Mouse (Mus musculus) skeletal muscle tissue, adult 2 months (tissue): ENCODE results near the gene Fam160a1.

Experiments used
- DNase-seq: peaks from one replicate; pipeline ENCODE4 v3.0.0-alpha.2; 2012; ENCODE audit warnings: low read depth, low spot score

Gene Fam160a1

DNA sequence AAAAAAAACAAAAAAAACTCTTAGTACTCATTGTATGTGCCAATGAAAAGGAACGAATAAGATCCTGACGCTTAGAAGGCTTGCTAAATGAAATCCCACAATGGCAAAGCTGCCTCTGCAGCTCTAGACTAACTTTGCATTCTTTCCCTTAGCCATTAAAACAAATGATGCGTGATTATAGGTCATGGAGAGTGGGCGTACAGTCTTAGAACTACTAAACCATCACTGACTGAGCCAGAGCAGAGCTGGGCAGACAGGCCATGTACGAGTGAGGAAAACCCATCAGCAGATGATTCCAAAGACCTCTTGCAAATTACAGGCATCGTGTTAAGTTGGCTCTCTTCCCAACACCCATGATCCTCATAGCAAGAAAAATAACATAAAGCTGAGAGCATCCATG is 10.7 kb upstream of the Fam160a1 start:
- no peak for DNase-seq

DNA sequence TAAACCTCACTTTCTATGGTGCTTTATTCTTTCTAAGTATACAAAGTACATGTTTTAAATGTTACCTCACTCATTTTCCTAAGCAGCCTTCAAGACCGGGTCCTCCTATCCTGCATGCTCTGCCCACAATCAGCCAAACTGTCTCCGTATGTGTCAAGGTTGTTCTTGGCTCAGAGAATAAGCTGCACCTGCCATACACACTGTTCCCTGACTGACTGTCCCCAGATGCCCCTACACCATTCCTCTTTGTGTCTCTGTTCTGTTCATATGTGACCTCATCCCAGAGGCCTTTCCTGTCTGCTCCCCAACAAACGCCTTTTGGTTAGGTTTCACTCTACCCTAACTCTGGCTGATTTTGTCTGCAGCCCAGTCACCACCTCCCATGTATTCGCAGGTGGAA is 10.2 kb upstream of the Fam160a1 start:
- DNase-seq, result no peak

DNA sequence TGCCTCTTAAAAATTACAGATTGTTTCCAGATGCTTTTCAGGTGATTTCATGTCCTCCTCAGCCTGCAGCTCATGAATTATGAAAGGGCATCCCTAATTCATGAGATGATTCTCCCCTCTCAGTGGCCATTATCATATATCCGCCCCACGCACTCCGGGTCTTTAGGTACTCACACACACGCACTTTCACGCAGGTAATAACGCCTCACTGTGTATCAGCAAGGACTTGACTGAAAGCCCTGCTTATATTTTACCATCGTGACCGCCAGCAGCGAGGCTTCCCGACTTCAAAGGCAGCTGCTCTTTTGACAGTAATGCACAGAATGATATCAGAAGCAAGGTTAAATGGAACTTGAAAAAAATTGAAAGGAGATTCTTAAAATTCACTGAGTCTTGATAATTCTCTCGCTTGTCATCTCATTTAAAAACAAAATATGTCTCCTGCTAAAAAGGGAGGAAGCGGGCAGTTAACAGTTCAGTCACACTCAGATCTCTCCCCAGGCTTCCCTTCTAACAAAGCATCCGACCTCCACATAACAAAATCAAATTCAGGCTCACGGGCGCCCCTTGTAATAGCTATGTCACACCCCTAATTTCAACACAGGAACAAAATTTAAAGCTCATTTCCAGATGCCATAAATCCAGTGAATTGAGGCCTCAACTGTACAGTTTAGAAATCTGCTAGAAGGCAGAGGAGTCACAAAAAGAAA is 3.9 kb upstream of the Fam160a1 start:
- DNase-seq, result no peak

DNA sequence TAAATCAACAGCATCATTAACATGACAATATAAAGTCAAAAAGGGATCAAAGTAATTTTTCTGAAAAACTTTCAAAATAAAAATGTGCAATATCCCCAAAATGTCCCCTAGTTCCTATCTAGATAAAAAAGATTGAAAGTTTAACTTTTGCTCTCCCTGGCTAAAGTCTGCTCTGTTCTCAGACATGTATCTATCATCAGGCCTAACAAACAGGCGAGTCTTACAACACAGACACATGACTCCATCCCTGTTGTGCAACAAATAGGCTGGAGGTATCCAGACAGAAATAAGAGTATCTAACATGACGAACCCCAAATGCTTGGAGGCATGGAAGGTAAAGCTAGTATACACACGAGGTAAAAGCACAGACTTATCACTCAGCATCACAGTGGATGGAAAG is 2.2 kb upstream of the Fam160a1 start:
- no peak for DNase-seq

DNA sequence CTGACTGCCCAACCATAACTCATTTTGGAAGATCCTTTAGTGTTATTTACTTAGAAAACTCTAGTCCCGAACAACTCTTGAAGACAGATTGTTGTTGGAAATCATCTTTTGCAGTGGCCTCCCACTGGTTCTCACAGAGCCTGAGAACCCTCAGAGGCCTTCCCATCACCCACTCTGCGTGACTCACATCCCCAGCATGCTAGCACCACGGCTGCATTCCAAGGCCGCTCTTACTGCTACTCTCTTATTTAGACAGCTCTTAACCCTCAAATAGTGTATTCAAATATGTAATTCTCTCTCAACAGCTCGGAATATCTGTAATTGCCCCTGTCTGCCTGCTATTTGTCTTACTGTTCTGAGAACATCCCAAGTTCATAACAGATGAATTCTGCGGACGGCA is 2.9 kb downstream of the Fam160a1 start:
- DNase-seq, result no peak

DNA sequence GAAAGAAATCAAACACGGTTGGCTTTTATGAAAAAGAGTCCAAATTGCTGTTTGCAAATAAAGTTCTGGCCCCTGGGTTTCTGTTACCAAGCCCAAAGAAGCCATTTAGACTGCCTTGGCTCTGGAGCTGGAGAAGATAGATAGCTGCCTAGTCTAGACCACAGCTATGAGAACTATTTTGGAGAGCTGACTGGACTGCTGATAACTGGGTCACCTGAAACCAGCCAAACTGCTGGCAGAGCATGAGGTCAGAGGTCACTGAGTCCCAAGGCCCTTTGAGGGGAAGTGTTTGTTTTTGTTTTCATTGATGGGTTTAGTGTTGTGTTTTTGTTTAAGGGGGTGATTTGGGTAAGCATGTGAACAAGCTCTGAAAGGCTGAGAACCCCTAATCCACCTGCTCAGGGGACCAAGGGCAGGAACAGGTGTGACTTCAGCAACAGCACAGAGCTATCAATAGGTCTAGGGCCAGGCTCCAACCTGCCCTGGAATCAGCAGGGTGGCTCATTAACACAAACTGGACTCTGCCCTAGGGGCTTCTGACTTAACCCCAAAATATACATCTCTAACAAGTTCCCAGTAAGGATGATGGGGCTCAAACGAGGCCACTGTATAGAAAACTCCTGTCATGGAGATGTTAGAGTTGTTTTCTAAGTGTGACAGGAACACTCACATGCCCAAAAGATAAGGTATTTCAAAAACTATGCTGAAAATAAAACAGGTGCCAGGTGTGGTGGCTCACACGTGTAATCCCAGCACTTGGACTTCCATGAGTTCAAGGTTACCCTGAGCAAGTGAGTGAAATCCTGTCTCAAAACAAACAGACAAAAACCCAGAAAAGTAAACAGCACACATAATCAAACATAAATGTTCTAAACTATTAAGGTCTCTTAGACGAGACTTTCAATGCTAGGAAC is 3.7 kb downstream of the Fam160a1 start:
- no peak for DNase-seq

DNA sequence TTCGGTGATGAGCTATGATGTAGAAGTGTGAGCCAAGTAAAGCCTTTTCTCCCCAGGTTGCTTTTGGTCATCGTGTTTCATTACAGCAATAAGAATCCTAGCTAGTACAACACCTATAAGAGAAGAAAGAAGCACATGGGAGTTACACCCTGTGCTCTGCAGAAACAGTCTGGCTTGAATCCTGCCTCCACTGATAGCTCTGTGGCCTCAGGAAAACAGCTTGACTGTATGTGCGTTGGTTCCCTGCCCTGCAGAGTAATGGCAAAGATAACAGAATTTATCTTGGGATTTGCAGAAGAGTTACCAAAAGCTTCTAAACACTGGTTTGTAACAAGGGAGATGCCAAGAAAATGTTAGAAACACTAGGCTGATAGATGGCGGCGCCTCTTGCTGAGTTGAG is 5.1 kb downstream of the Fam160a1 start:
- no peak for DNase-seq

DNA sequence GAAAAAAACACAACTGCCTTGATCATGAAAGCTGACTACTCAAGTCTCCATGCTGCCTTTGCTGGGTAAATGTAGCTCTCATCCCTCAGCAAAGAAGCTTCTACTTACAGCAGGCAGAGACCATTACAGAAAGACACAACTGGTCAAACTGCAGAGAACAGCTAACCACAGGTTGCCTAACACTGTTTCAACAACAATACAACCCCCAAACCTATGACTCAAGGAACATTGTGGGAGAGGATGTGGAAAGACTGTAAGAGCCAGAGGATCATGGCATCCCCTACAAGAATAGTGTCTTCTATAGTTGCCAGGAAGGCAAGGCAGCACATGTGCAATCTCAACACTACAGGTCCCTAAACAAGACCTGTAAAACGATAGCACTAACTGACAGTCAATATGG is 23.9 kb downstream of the Fam160a1 start:
- no peak for DNase-seq

DNA sequence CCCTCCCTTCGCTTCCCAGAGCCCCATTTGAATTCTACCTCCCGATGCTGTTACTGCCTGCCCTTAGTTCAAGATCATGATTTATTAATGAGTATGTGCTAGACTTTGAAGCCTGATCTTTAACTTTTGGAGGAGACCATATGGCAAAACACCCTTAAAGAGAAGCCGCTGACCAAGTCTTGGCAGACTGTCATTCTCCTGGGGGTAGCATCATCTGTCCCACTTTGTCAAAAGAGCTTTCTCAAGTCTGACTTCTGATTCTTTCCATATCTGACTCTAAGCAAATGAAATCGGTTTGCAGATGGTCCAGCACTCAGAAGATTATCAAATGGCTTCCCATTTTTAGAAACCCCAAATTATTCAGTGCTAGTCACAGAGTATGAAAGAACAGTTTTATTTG is 27.3 kb downstream of the Fam160a1 start:
- DNase-seq, result no peak

DNA sequence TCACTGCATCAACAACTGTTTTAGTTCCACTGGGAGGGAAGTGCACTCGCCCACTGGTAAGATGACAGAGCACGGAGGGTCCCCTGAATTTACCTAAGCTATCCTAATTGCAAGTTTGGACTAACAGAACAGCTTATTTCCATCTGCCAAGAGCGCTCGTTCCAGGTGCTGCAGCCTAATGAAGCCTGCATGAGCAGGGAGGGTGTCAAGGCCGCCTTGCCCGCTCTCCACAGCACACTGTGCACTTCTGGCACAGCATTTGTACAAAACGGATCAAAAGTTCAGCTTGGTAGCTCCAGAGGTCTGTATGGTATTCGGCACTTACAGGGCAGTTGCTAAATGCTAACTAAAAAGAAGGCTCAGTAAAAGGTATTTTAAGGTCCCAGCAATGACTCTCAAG is 30.6 kb downstream of the Fam160a1 start:
- DNase-seq, result no peak

DNA sequence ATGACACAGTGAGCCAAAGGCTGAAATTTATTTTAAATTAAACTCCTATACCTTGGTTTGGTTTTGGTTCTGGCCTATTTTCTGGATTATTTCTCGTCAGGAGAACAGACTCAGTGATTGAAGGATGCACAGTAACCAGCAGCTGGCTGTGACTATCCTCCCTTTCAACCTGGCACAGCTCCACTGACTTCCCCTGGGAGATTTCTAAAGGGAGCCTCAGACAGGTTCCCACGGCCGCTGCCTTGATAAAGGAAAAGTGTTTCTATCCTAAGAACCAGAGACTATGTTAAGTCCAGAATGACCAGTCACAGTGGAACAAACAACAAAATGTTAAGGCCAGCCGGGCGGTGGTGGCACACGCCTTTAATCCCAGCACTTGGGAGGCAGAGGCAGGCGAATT is 36.2 kb downstream of the Fam160a1 start:
- peak; percentile 13 for DNase-seq

DNA sequence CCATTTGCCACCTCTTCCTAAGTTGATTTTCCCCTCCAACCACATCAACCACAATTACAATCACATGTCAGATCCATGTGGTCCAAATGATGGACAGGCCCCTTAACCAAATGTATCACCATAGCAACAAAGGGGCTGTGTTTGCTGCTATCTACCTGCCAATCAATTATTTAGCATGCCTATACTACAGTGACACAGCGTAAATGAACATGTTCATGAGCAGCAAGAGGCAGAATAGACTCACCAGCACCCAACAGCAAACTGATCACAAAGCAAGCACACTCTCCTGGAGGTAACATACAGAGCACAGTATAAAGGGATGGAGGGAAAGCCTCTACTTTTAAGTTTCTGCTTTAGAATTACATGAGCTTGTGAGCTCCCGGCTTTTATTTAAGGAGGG is 36.8 kb downstream of the Fam160a1 start:
- DNase-seq, result no peak

DNA sequence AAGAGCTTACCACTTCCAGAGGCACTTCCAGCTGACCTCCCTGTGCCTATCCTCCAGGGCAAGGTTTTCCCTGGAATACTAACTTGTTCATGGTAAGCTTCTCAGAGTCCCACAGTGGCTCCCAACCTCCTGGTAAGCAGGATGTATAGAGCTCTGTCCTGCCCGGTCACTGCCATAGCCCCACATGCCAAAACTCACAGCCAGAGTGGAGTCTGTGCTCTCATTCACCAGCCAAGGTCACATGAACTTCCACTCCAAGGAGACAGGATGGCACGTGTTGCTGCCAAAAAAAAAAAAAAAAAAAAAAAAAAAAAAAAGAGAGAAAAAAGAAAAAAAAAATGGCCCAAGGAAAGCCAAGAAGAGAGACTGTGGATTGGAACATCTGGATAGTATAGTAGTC is 39.2 kb downstream of the Fam160a1 start:
- DNase-seq, result no peak

DNA sequence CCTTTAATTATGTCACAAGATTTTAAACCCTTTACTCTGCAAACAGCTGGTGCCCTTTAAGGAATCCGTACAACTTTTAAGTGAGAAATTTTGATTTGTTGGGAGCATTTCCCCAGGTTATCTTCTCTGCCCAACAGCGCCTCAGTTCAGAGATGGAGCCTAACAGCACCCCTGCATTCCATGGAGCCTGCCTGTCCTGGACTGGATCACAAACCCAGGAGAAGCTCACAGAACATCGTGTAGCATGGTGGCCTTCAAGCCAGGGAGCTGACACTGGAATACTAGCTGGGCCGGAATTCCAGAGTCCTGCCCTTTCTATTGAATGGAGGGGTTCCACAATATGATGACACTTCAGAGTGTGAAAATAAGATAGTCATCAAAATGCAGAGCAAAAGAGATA is 39.7 kb downstream of the Fam160a1 start:
- DNase-seq, result no peak

DNA sequence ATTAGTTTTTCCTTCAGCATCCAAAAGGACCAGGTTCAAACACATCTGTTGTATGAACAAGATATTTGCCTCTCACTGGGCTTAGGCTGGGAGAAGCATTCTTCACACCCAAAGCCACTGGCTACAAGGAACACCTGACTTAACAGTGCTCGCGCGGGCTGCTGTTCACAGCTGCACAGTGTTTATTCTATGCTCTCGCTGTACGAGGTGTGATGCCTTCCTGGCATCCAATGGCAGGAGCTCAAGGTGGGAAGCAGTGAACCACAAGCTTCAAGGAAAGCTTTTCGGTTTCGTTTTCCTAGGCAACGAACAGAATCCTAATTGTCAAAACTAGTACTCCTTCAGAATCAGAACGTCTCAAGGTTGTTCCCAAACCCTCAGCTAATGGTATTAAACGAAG is 40.4 kb downstream of the Fam160a1 start:
- no peak for DNase-seq

DNA sequence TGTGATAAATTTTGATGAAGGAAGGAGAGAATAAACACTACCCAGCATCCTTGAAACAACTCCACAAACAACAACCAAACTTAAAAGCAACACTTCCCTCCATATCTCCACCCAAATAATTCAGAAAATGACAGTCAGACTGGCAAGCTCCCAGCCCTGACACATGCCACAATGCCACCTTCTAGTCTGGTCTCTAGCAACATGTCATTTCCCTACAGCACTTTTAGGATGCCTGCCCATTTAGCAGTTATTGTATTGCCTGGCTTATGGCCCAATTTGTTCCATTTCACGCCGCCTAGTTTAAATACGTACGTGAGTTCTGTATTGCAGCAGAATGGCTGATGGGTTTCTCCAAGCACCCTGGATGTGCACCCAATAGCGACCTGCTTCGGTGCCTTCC is 41.0 kb downstream of the Fam160a1 start:
- DNase-seq, result no peak

DNA sequence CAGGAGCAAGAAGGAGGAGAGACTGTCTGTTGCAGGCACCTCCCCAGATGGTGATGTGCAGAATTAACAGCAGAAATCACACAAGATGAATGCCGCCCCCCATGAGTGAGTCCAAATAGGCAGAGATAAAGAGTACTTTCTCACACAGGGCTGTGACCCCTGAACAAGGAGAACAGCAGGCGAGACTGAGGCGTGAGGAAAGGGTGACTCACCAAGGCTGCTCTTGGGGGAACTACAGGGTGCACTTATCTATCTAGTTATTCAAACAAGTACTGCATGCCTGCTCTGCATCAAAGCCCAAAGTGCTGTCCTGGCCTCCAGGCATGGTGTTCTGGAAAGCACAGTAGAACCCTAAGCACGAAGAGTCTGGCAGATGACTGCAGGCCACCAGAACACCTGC is 43.2 kb downstream of the Fam160a1 start:
- DNase-seq, result no peak

DNA sequence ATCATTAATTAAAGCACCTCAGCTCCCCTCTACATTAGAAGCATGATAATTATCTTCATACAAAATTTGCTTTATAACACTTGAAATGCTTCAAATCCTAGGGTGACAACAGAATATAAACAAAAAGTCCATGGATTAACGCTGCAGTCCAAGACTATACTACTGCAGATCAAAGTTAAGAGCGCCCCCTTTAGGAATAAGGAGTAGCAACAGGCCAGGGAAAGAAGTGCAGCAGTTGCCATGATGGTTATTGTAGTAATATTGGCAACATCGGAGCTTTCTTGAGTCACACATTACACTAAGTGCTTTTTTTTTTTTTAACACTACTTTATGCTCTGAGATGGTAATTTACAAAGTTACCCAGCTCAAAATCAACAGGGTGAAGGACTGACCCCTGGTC is 43.7 kb downstream of the Fam160a1 start:
- no peak for DNase-seq

DNA sequence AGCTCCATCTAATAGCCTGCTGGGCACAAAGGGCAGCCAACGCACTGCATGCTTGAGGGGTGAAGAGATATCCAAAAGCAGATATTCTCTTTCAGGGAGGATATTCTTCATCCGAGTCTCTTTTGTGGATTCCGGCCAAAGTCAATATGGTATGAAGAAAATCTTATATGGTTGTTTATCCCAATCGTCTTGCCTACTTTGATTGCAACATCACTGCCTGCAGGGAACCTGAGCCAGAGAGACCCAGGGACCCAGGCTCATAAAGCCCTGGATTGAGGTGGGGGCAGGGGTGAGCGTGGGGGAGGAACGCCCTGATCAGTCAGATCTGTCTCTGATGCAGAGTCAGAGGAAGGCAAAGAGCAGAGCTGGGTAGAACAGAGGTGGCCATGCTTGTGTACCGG is 52.2 kb downstream of the Fam160a1 start:
- no peak for DNase-seq

DNA sequence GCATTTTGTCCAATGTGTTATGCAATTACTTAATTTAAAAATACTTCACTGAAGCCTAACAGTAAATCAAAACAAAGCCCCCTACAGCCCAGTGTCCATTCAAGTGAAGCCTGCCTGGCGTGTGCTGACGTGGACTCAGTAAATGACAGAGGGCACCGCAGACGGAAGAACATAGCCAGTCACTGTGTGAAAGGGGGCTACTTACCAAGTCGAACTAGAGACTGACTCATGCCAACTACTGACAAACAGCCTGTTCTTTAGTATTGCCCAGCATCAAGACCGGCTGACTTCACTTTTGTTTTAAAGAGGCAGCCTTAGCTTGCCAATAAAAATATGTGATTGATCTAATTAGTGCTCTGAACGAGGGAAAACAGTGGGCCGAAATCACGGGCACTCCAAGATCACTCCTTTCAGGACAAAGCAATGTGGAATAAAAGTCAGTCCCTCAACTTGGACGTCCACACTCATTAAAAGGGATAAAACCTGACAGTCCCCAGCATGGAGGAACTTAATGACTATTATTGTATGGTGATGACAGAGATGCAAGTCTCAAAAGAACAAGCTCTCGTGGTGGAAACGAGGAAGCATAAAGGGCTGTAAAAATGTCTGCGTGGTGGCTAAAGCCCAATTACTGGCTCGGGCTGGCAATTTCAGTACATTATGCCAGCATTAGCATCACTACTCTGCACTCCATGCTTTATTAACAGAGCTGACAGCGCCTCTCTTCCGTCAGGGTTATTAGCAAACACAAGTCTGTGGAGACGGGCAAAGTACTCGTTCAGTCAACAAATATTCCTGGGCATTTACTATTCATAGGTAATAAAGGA is 52.9 kb downstream of the Fam160a1 start:
- DNase-seq, result no peak

DNA sequence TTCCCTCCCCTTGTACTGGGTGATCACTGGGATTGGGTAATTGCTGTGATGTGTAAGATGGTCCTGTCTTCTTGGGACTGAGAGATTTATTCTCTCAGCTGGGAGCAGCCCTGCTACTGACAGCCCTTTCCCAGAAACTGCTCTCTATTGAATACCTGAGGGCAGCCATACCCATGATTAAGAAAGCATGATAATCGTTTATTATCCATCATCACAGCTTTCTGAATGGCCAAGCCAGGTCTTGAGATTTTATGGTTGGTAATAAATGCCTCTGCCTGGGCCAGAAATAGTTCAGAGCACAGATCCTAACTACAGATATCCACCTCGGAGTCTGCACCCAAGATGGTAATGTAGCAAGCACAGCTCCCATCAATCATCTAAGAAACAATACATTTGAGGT is 59.1 kb downstream of the Fam160a1 start:
- DNase-seq, result no peak

DNA sequence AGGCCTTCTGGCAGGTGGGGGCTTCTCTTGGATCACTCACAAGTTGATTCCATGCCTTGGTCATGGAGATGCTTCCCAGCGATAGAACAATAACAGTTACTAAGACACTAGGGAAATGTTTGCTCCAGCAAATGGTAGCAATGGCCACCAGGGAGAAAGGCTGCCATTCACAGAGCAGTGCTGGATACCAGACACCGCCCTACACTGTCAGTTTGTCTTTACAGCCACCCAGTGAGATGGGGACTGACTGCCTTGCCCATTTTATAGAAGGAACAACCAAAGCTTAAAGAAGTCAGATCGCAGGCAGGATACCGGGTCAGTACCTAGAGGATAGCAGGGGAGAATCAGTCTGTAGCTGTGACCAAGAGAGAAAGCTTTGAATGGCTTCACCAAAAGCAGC is 59.7 kb downstream of the Fam160a1 start:
- DNase-seq, result no peak
